Mouse (Mus musculus): ENCODE results near the gene Taldo1.

DNA sequence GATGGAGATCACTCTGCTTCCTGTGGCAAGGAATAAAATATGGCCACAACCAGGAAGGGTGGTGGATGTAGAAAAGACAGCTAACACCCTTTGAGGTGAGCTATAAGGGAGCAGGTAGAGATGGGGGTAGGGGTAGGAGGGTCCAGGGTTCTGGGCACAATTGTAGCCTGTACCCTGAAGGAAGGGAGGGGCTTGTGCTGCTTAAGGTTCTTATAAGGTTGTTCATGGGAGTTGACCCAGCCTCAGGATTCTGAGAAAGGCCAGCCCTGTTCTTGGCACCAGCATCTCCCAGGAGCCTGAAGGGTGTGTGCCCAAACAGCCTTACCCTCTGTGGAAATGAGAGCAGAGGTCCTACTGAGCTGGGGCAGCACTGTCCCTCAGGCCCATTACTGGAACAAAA, 59.9 kb downstream of the Taldo1 start:
- TF ChIP-seq USF1 (IDR thresholded peaks at IDR 0.05; ENCODE audit: low read depth) (no peak), MAX (IDR thresholded peaks at IDR 0.05; ENCODE audit: low read depth) (no peak), POLR2A (IDR thresholded peaks at IDR 0.05; ENCODE audit: insufficient read length, low read depth) (peak; percentile 24), E2F4 (IDR thresholded peaks at IDR 0.05; ENCODE audit: insufficient read depth) (no peak), SRF (IDR thresholded peaks at IDR 0.05; ENCODE audit: control insufficient read depth, insufficient read length, low read depth) (no peak), CEBPB (IDR thresholded peaks at IDR 0.05; ENCODE audit: insufficient read depth, poor library complexity, severe bottlenecking) (no peak), REST (IDR thresholded peaks at IDR 0.05; ENCODE audit: insufficient read depth, insufficient read length) (no peak), TCF12 (IDR thresholded peaks at IDR 0.05; ENCODE audit: insufficient read depth, poor library complexity, severe bottlenecking) (no peak), MYOG (IDR thresholded peaks at IDR 0.05; ENCODE audit: control insufficient read depth in 1 of 3, insufficient read depth in 1 of 3, insufficient read length in 2 of 3, low read depth in 2 of 3) (no peak), MYOD1 (IDR thresholded peaks at IDR 0.05; ENCODE audit: control insufficient read depth in 1 of 3, insufficient read length in 2 of 3, low read depth in 2 of 3) (no peak)

All from myocyte (in vitro differentiated cells).